Mouse (Mus musculus) megakaryocyte, adult 5-6 weeks (primary cell): ENCODE results near the gene Gabbr2. TPM values are rescaled to one million over a fixed set of nuclear protein-coding genes. Genes with fewer than 3 reads are reported as not detected.

Experiments used
- ATAC-seq: 2 replicates; pipeline ENCODE4 v1.8.0; 2016; ENCODE audit warnings: mild to moderate bottlenecking, inconsistent platforms; ENCODE audit not compliant: poor library complexity, severe bottlenecking
- total RNA-seq, 2 experiments: library from RNA; stranded (forward) in 1 of 2; stranded (reverse) in 1 of 2; fragments of 153-499, 151-499 nt in 1 of 2; fragments of 221-1000, 200-1000 nt in 1 of 2; gene quantifications; 2 replicates each; pipeline versions ENCODE4 v1.2.3 to v1.2.4; 2015 to 2017

Gene Gabbr2
- total RNA-seq, 2 experiments from 2014 or later = not detected

- ATAC-seq = no peak
Measured at GRCm38 (mm10) chr4:46869380-46869779, 122.3 kb downstream of the Gabbr2 start.

DNA sequence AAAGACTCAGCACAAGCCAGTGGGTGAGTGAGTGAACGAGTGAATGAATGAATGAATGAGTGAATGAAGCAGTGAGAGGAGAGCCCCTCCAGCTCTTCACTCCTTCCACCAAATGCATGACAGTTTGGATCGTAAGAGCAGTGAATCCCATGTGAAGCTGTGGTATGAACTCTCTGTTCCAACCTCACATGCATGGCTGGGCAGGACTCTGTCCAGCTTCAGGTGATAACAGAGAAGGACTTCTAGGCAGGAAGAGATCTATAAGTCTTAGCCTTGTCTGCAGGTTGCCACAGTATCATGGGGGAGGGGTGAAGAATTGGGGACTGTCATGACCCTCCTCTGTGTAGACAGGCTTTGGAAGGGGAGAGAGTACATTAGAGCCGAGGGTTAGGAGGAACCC lies 122.8 kb downstream of the Gabbr2 start:
- no peak for ATAC-seq

- peak; percentile 51; the same call in 1 of the 2 replicates for ATAC-seq
Measured at GRCm38 (mm10) chr4:46868181-46868580, 123.5 kb downstream of the Gabbr2 start.

GRCm38 (mm10) chr4:46867779-46868178 lies 123.9 kb downstream of the Gabbr2 start:
- peak; percentile 50; the same call in 1 of the 2 replicates for ATAC-seq

DNA sequence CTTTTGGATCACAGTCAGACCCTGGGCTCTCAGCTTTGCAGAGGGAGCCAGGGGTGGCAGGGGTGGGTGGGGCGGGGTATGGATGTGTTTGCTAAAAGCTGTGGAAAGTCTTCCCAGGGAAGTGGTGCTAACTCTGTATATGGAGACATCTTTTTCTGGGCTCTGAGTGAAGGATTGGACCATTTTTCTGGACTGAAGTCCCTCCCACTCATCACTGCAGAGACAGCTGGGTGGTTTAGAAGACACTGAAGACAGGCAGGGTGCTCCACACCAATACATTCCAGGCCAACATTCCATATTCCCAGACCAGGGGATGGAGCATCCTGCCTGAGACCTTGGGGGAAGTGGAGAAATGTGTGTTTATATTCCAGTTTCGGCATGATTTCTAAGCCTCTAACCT lies 125.6 kb downstream of the Gabbr2 start:
- no peak for ATAC-seq

DNA sequence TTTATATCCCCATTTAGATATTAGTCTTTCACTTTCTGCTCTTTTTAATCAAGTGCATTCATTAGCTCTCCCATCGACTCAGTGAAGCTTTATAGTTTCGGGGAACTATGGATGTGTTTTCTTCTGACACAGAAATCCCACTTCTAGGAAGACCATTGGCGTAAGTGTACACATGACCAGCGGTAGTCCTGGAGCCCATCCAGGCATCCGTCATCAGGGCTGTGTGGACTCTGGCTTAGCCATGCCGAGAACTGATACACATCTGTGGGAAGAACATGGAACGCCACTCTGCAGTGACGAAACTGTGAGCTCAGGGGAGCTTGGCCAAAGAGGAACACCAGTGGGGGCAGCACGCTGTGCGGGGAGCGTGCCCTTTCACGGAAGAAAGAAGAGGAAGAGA lies 128.0 kb downstream of the Gabbr2 start:
- no peak for ATAC-seq

- ATAC-seq = no peak
Measured at GRCm38 (mm10) chr4:46862677-46863076, 129.0 kb downstream of the Gabbr2 start.

GRCm38 (mm10) chr4:46860586-46860985 lies 131.1 kb downstream of the Gabbr2 start:
- no peak for ATAC-seq

DNA sequence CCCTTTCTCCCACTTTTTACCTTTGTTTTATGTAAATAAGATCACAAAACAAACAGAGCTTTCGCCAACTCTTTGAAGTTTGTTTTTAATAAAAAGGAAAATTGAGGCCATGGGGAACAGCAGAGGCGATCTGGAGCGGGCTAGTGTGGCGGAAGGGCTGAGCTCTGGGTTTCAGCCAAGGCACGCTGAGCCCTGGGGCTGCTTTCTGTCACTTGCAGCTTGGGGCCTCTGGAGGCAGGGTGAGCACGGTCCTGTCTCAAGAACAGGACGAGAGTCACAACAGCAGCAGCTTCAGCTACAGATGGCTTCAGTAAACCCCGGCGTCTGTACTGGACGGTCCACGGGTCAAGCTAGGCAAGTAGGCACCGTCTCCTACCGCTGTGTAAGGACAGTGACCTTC lies 132.8 kb downstream of the Gabbr2 start:
- ATAC-seq = no peak

- ATAC-seq = no peak
Measured at GRCm38 (mm10) chr4:46856145-46856544, 135.5 kb downstream of the Gabbr2 start.

DNA sequence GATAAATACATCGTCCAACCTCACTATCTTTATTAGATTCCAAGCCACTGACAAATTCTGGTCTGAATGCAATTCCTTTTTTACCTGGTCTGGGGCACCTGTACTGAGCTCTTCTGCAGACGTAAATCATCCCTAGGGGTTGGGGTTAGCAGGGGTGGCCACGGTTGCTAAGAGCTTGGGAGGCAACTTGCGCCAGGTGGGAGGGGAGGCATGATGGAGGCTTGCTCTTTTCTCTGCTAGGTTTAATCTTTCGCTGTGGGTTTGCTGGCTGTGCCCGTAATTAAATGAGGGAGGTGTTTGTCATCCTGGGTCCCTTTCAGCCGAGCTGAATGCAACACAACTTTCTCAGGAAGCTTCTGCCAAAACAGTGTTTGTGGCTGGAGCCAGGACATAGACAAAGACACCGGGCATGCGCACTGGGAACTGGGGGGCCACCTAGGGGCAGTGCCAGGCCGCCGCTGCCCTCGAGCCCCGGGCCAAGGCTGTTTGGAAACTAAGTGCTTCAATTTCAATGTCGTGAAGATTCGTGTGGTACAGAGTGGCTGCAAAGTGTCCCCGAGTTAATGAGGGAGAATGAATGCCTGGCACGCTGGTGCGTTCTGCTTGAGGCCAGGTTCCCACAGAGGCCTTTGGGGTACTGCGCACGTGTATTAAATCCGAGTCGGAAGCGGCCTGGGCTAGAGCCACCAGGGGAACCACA lies 136.8 kb downstream of the Gabbr2 start:
- ATAC-seq = no peak

DNA sequence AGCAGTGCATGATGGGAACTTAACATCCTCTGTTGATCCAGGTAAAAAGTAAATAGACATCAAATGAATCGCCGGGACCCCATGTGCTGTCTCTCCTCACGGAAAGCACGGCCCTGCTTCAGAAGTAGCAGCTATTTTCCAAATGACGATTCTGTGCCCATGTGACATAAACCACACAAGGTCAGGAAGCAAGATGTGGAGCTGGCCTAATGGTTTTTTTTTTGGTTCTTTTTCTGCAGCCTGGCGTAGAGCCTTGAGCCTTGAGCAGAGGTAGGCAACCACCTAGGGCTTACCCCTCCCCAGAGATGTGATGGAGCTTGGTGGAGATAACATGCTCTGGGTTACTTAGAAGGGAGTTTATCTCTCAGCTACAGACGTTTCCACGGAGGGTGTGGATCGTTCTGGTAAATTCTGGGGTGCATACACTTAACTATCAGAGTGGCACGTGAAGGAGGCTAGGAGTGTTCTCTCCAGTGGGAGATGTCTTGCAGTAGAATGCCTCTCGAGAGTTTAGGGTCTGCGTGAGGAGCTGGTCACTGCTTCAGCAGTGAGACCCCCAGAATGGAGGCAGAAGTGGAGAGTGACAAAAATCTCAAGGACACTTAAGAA lies 137.7 kb downstream of the Gabbr2 start:
- ATAC-seq = no peak

- ATAC-seq = no peak
Measured at GRCm38 (mm10) chr4:46847745-46848144, 143.9 kb downstream of the Gabbr2 start.

GRCm38 (mm10) chr4:46846396-46846795 lies 145.3 kb downstream of the Gabbr2 start:
- ATAC-seq = no peak

- ATAC-seq = no peak
Measured at GRCm38 (mm10) chr4:46844982-46845643, 146.6 kb downstream of the Gabbr2 start.

DNA sequence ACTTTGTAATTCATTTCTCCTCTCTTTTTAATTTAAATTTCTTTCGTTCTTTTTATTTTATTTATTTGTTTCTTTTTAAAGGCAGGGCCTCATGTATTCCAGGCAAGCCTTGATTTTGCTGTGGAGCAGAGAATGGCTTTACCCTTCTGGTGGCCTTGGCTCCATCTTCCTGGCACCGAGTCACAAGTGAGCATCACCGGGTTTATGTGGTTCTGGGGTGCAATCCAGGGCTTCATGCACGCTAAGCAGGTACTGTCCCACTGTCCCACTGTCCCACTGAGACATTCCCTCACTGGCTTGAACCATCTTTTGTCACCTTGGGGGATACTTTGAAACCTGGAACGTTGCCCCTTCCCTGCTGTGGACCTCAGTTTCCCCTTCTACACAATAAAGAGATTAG lies 147.1 kb downstream of the Gabbr2 start:
- no peak for ATAC-seq

DNA sequence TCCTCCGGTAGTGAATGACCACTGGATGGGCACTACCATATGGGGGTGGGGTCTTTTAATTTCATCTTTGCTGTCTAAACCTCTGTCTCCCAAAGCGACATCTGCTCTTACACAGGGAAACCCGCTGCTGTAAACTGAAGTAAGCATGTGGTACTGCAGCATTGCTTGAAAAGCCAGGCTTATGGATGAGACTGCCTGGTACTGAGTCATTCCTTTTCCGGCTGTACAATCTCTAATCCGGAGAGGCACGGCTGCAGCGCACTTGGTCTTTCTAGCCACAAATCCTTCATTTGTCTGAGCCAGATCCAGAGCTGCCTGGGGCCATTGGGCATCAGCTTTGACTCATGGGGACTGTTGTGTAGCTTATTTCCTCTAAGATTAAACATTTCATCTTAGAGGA lies 149.1 kb downstream of the Gabbr2 start:
- ATAC-seq = no peak

DNA sequence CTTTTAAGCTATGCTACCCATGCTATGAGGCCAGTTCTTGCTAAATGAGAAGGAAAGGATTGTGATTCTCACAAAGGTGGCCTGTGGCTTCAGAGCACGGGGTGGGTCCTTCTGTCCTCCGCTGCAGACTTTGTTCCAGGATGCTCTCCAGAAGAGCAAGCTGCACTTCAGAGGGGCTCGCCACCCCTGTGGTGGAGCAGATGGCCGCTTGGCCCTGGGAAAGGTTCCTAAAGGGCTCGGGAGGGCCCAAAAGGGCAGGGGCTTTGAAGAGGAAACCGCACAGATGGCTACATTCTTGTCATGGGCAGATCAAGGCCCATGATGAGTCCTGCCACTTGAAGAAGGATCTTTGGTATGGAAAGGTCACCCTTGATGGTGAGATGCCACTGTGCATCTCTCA lies 151.5 kb downstream of the Gabbr2 start:
- ATAC-seq = no peak

DNA sequence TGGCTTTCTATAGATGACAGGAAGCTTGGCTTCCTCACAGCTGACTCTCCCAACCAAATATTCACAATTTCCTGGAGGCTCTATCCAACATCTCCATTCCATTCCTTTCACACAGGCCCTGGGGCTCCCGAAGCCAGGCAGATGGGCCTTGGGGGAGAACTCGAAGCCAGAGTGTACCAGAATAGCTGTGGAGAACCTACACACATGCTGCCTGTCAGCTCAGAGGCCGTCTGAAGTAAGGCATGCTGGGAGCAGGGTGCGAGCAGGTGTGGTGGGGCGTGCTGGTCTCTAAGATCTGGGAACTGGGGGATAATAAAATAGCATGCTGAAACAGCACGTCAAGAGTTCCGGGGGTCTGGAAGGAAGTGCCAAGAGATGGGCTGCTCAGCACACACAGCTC lies 154.3 kb downstream of the Gabbr2 start:
- no peak for ATAC-seq

DNA sequence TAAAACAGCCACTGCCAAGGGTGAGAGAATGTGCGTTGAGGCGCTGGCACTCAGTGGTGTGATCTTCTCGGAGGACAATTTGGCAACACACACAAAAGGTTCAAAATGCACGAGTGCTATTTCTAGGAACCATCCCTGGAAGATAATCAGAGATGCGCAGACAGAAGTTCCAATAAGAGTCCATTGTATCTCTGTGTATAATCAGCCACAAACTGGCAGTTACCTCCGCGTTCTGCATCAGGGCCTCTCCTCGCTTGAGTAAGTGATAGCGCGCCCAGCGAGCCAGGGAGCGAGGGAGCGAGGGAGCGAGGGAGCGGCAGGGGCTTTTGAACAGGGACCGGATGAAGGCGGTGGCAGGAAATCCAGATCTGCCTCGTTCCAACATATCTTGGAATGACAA lies 155.6 kb downstream of the Gabbr2 start:
- no peak for ATAC-seq

GRCm38 (mm10) chr4:46835064-46835463 lies 156.6 kb downstream of the Gabbr2 start:
- ATAC-seq = no peak
